Mouse (Mus musculus) CH12.LX (cell line): ENCODE results near the gene Acad11.

ENCODE experiments used
- CTCF ChIP-seq, 2 experiments: IDR thresholded peaks in 1 of 2; conservative IDR thresholded peaks in 1 of 2; 2 replicates each; pipeline ENCODE4 v1.5.1; 2011 to 2012; ENCODE audit warnings: low read depth in 2 of 2, low read length in 2 of 2, improper control_type of control experiment in 1 of 2, inconsistent platforms in 1 of 2, mild to moderate bottlenecking in 1 of 2, moderate library complexity in 1 of 2
- ELF1 ChIP-seq: IDR thresholded peaks from 2 replicates; pipeline ENCODE4 v1.6.1; 2014; ENCODE audit warnings: low read depth, mild to moderate bottlenecking, inconsistent platforms, low read length, improper control_type of control experiment
- EP300 ChIP-seq: IDR thresholded peaks from 2 replicates; pipeline ENCODE4 v1.6.1; 2011; ENCODE audit warnings: low read length, improper control_type of control experiment
- IRF4 ChIP-seq: IDR thresholded peaks from 2 replicates; pipeline ENCODE4 v1.6.1; 2014; ENCODE audit warnings: low read depth, mild to moderate bottlenecking, inconsistent platforms, low read length, improper control_type of control experiment
- MAZ ChIP-seq: IDR thresholded peaks from 2 replicates; pipeline ENCODE4 v1.6.1; 2012; ENCODE audit warnings: low read depth, mild to moderate bottlenecking, inconsistent platforms, low read length, improper control_type of control experiment, moderate library complexity
- MEF2A ChIP-seq: IDR thresholded peaks from 2 replicates; pipeline ENCODE4 v1.6.1; 2014; ENCODE audit warnings: low read depth, mild to moderate bottlenecking, inconsistent platforms, low read length, improper control_type of control experiment, borderline replicate concordance
- NRF1 ChIP-seq: IDR thresholded peaks from 2 replicates; pipeline ENCODE4 v1.6.1; 2014; ENCODE audit warnings: low read depth, mild to moderate bottlenecking, inconsistent platforms, low read length, improper control_type of control experiment, moderate library complexity
- POLR2A ChIP-seq: IDR thresholded peaks from 2 replicates; pipeline ENCODE4 v1.6.1; 2011; ENCODE audit warnings: low read depth, mild to moderate bottlenecking, improper control_type of control experiment, low read length
- RAD21 ChIP-seq: IDR thresholded peaks from 2 replicates; pipeline ENCODE4 v1.6.1; 2011; ENCODE audit warnings: low read depth, mild to moderate bottlenecking, low read length, improper control_type of control experiment, moderate library complexity
- SMC3 ChIP-seq: IDR thresholded peaks from 2 replicates; pipeline ENCODE4 v1.6.1; 2011; ENCODE audit warnings: low read depth, low read length, improper control_type of control experiment
- ZC3H11A ChIP-seq: IDR thresholded peaks from 2 replicates; pipeline ENCODE4 v1.6.1; 2012; ENCODE audit warnings: low read depth, mild to moderate bottlenecking, inconsistent platforms, low read length, improper control_type of control experiment

- TF ChIP-seq SMC3 (no peak), IRF4 (no peak; the same call in 1 of the 2 replicates), ZC3H11A (no peak), CTCF (conservative IDR thresholded peaks at IDR 0.05 in 1 of 2, IDR thresholded peaks at IDR 0.05 in 1 of 2; ENCODE audit: low read depth in 2 of 2, low read length in 2 of 2) (no peak), POLR2A (peak; percentile 72), RAD21 (no peak), NRF1 (peak; percentile 47; the same call in 1 of the 2 replicates), MAZ (no peak), ELF1 (peak; percentile 17; the same call in 1 of the 2 replicates), MEF2A (no peak), EP300 (no peak)
These were observed at the start of gene Acad11 for GRCm38 (mm10) chr9:104063244-104063961.
